Mouse (Mus musculus): ENCODE results near the gene Ackr1.

DNA sequence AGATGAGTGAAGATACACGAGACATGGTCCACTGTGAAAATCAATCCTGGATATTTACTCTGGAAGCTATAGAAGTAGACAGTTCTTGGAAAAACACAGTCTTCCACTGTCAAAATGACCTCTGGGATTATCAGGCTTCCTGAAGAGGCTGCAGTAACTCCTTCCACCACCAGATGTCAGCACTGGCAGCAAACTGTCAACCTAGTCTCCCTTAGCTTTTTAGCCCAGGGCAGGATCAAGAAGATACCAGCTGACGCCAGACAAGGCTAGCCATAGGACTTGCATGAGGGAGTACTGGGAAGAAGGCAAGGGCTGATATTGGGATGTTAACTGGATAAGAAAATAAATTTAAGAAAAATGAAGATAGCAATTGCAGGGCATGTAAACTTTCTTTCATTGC, 6.0 kb upstream of the Ackr1 start:
- TF ChIP-seq CTCF (IDR thresholded peaks at IDR 0.05; ENCODE audit: extremely low read depth, insufficient read depth, low read length) (peak; percentile 91), POLR2A (IDR thresholded peaks at IDR 0.05; ENCODE audit: extremely low read depth, insufficient read depth, low read length) (no peak)

Measured in cortical plate, adult 2 months (tissue).